Mouse (Mus musculus) G1E (cell line): ENCODE data around the gene Mrvi1. TPM values are rescaled to one million over a fixed set of nuclear protein-coding genes. Genes with fewer than 3 reads are reported as not detected.
"Not testable (repeated sequence)": the region's sequence is repeated elsewhere in the genome, so short reads cannot be mapped to it uniquely, and the experiment has no call there.

Experiments
- ATAC-seq: 2 replicates; pipeline ENCODE4 v1.8.0; 2016; ENCODE audit warnings: mild to moderate bottlenecking; ENCODE audit not compliant: insufficient number of reproducible peaks, poor library complexity, low FRiP score, severe bottlenecking; ENCODE audit errors: extremely low read depth
- DNase-seq: peaks from one replicate; pipeline ENCODE4 v3.0.0; 2012; ENCODE audit warnings: low spot score
- H3K27me3 ChIP-seq: 2 replicates; pipeline ENCODE4 v1.6.1; 2012; ENCODE audit warnings: mild to moderate bottlenecking, low read length, inconsistent platforms; ENCODE audit not compliant: insufficient read depth
- H3K36me3 ChIP-seq: replicated peaks from 2 replicates; pipeline ENCODE3; 2012; ENCODE audit warnings: mild to moderate bottlenecking, inconsistent platforms
- H3K4me1 ChIP-seq: 2 replicates; pipeline ENCODE4 v1.6.1; 2012; ENCODE audit warnings: low read depth, low read length, inconsistent platforms, mixed read lengths; ENCODE audit not compliant: insufficient read depth
- H3K4me3 ChIP-seq: 2 replicates; pipeline ENCODE4 v1.5.1; 2012; ENCODE audit warnings: low read depth, mild to moderate bottlenecking, inconsistent platforms, low read length, moderate library complexity, mixed read lengths
- H3K9me3 ChIP-seq: replicated peaks from 2 replicates; pipeline ENCODE4 v1.6.1; 2012; ENCODE audit warnings: inconsistent platforms
- CTCF ChIP-seq: IDR thresholded peaks from 2 replicates; pipeline ENCODE4 v1.5.1; 2012; ENCODE audit warnings: low read depth, low read length, inconsistent platforms, mixed read lengths
- GATA1 ChIP-seq: IDR thresholded peaks from 2 replicates; pipeline ENCODE4 v1.6.1; 2012; ENCODE audit warnings: borderline replicate concordance, low read length, inconsistent platforms, mixed read lengths
- GATA2 ChIP-seq: IDR thresholded peaks from 2 replicates; pipeline ENCODE4 v1.6.1; 2012; ENCODE audit warnings: low read depth, low read length, inconsistent platforms, borderline replicate concordance
- POLR2AphosphoS5 ChIP-seq: IDR thresholded peaks from 2 replicates; pipeline ENCODE4 v1.6.1; 2012; ENCODE audit warnings: low read depth, low read length, inconsistent platforms; ENCODE audit not compliant: insufficient replicate concordance
- TAL1 ChIP-seq: conservative IDR thresholded peaks from 2 replicates; pipeline ENCODE4 v1.6.1; 2012; ENCODE audit warnings: low read depth, low read length, inconsistent platforms, mixed read lengths
- polyA plus RNA-seq: library from polyadenylated mRNA; stranded (reverse); fragments of >175 nt; gene quantifications from 2 replicates; pipeline ENCODE4 v1.2.3, GENCODE M21; 2012
- total RNA-seq, 2 experiments: library from RNA; stranded (forward) in 1 of 2; stranded (reverse) in 1 of 2; fragments of 200-1000 nt in 1 of 2; fragments of >200 nt in 1 of 2; fragmentation: Nextera tagmentation in 1 of 2; gene quantifications; 2 replicates each; pipeline ENCODE4 v1.2.3; 2014 to 2017

Gene Mrvi1
- total and polyA plus RNA-seq, 3 experiments: 0.04 to 0.11 TPM; not detected in 1

DNA sequence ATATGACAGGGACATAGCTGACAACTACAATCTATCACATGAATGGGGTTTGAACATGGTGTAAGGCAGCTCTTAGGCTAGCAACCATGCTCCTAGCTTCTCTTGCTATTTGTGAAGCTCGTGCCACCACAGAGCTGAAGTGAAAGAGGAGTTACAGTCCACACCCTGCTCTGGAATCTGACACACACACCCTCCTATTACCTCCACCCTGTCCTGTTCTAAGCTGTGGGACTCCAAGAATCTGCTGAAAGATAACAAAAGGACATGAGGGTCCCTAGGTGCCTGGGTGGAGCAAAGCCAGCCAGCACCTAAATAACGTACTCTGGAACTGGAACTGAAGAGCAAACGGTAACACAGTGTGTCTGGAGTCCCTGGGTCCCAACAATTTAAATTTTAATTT lies 67.7 kb downstream of the Mrvi1 start:
- Histone ChIP-seq H3K4me1 (peaks cover 35% of the 10 kb centered on the region), H3K4me3 (no peak overlapping the region; the same call in 1 of the 2 replicates)
- no peak for ATAC-seq

GRCm38 (mm10) chr7:110913754-110914153 lies 68.5 kb downstream of the Mrvi1 start:
- TF ChIP-seq GATA2: no peak
- TF ChIP-seq CTCF: no peak
- TF ChIP-seq TAL1: no peak
- TF ChIP-seq GATA1: no peak
- TF ChIP-seq POLR2AphosphoS5: no peak
- H3K4me1 ChIP-seq: peaks cover 29% of the 10 kb centered on the region
- no peak overlapping the region for H3K4me3 ChIP-seq
- no peaks in the 10 kb centered on the region for H3K27me3 ChIP-seq
- no peaks in the 10 kb centered on the region for H3K36me3 ChIP-seq
- ATAC-seq (no peak), DNase-seq (no peak)
- H3K9me3 ChIP-seq: no peaks in the 10 kb centered on the region

More for the DNA sequence above, 67.7 kb downstream of the Mrvi1 start:
- H3K9me3 ChIP-seq: no peaks in the 10 kb centered on the region
- no peaks in the 10 kb centered on the region for H3K27me3 ChIP-seq
- no peak for TF ChIP-seq TAL1
- no peak for TF ChIP-seq POLR2AphosphoS5
- TF ChIP-seq CTCF: no peak
- no peak for TF ChIP-seq GATA2
- TF ChIP-seq GATA1: no peak
- DNase-seq: no peak
- no peaks in the 10 kb centered on the region for H3K36me3 ChIP-seq

GRCm38 (mm10) chr7:110908209-110909144 lies 73.8 kb downstream of the Mrvi1 start:
- Histone ChIP-seq H3K4me1 (peaks cover 20% of the 10 kb centered on the region), H3K9me3 (no peaks in the 10 kb centered on the region), H3K27me3 (no peaks in the 10 kb centered on the region), H3K4me3 (no peak overlapping the region), H3K36me3 (no peaks in the 10 kb centered on the region)
- DNase-seq (peak; percentile 31), ATAC-seq (no peak; the same call in 1 of the 2 replicates)
- TF ChIP-seq GATA1 (no peak), CTCF (no peak), POLR2AphosphoS5 (no peak), GATA2 (no peak), TAL1 (no peak)

- ATAC-seq: no peak
- Histone ChIP-seq H3K4me1 (peaks cover 28% of the 10 kb centered on the region), H3K36me3 (no peaks in the 10 kb centered on the region), H3K9me3 (no peaks in the 10 kb centered on the region), H3K4me3 (no peak overlapping the region), H3K27me3 (no peaks in the 10 kb centered on the region)
- TF ChIP-seq CTCF: no peak
- DNase-seq: no peak
Observed at GRCm38 (mm10) chr7:110906566-110906965, 75.7 kb downstream of the Mrvi1 start.

GRCm38 (mm10) chr7:110903226-110903625 lies 79.0 kb downstream of the Mrvi1 start:
- H3K4me1 ChIP-seq: peaks cover 23% of the 10 kb centered on the region
- H3K27me3 ChIP-seq: peaks cover 2% of the 10 kb centered on the region; the same call in 1 of the 2 replicates
- no peak for DNase-seq
- no peak overlapping the region for H3K4me3 ChIP-seq
- no peaks in the 10 kb centered on the region for H3K36me3 ChIP-seq
- H3K9me3 ChIP-seq: no peaks in the 10 kb centered on the region
- TF ChIP-seq TAL1 (no peak), GATA1 (no peak), GATA2 (no peak), CTCF (no peak), POLR2AphosphoS5 (no peak)
- ATAC-seq: peak; percentile 8; the same call in 1 of the 2 replicates

GRCm38 (mm10) chr7:110897202-110897601 lies 85.1 kb downstream of the Mrvi1 start:
- H3K4me3 ChIP-seq: no peak overlapping the region
- no peaks in the 10 kb centered on the region for H3K36me3 ChIP-seq
- ATAC-seq (no peak), DNase-seq (no peak)
- H3K27me3 ChIP-seq: peaks cover 33% of the 10 kb centered on the region
- H3K9me3 ChIP-seq: no peaks in the 10 kb centered on the region
- TF ChIP-seq GATA1: no peak
- no peak for TF ChIP-seq GATA2
- no peak for TF ChIP-seq POLR2AphosphoS5
- TF ChIP-seq TAL1: no peak
- no peak for TF ChIP-seq CTCF
- peaks cover 3% of the 10 kb centered on the region for H3K4me1 ChIP-seq

DNA sequence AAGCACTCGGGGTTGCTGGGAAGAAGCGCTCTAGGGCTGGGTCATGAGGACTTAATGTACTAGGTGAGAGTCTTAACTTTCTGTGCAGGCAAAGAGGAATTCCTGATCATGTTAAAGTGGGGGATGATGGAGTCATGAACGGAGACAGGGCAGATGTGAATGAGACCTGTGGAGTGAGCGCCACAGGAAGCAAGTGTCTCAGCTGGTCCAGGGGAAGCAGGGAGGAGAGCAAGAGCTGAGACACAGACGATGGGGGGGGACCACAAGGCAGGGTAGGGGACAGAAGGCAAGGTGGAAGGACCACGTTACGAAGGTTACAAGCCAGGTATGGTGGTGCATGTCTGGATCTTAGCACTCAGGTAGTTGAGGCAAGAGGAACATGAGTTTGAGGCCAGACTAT lies 85.8 kb downstream of the Mrvi1 start:
- no peak for TF ChIP-seq CTCF
- TF ChIP-seq GATA2: no peak
- no peak for TF ChIP-seq GATA1
- no peak for TF ChIP-seq TAL1
- TF ChIP-seq POLR2AphosphoS5: no peak
- DNase-seq (no peak), ATAC-seq (no peak)
- H3K27me3 ChIP-seq: peaks cover 37% of the 10 kb centered on the region
- no peaks in the 10 kb centered on the region for H3K9me3 ChIP-seq
- H3K4me1 ChIP-seq: peaks cover under 1% of the 10 kb centered on the region
- H3K36me3 ChIP-seq: no peaks in the 10 kb centered on the region
- no peak overlapping the region for H3K4me3 ChIP-seq

- peaks cover 41% of the 10 kb centered on the region for H3K27me3 ChIP-seq
- H3K9me3 ChIP-seq, H3K4me1 ChIP-seq, H3K4me3 ChIP-seq, H3K36me3 ChIP-seq, ATAC-seq, DNase-seq: not testable (repeated sequence)
Observed at GRCm38 (mm10) chr7:110895772-110896171, 86.5 kb downstream of the Mrvi1 start.
